Mouse (Mus musculus) limb, embryonic 11.5 days (tissue): ENCODE measurements around the gene Bbs12. TPM values are rescaled to one million over a fixed set of nuclear protein-coding genes. Genes with fewer than 3 reads are reported as not detected.

Experiments
- ATAC-seq: fragments of 200-750 bp; cut with Nextera tagmentation; 2 replicates; pipeline ENCODE4 v1.8.0; 2017; ENCODE audit warnings: low read depth; ENCODE audit not compliant: insufficient number of reproducible peaks, low FRiP score, low TSS enrichment
- DNase-seq: peaks from one replicate; pipeline ENCODE4 v3.0.0-alpha.2; 2015; ENCODE audit warnings: low spot score
- H3K27ac ChIP-seq: fragments of 300-500 bp; sonication (generic); replicated peaks from 2 replicates; pipeline ENCODE4 v1.5.1; 2014; ENCODE audit warnings: low read depth, mild to moderate bottlenecking, low read length
- H3K27me3 ChIP-seq: fragments of 300-500 bp; sonication (generic); 2 replicates; pipeline ENCODE4 v1.6.1; 2014; ENCODE audit warnings: mild to moderate bottlenecking, low read length, mixed read lengths; ENCODE audit not compliant: control insufficient read depth, insufficient read depth
- H3K36me3 ChIP-seq: fragments of 300-500 bp; sonication (generic); 2 replicates; pipeline ENCODE4 v1.6.1; 2014; ENCODE audit warnings: mild to moderate bottlenecking, low read length, moderate library complexity, mixed read lengths; ENCODE audit not compliant: control insufficient read depth, insufficient read depth
- H3K4me1 ChIP-seq: fragments of 300-500 bp; sonication (generic); 2 replicates; pipeline ENCODE4 v1.6.1; 2014; ENCODE audit warnings: low read length, mixed read lengths; ENCODE audit not compliant: control insufficient read depth, insufficient read depth
- H3K4me2 ChIP-seq: fragments of 300-500 bp; sonication (generic); 2 replicates; pipeline ENCODE4 v1.6.1; 2014; ENCODE audit warnings: low read depth, mild to moderate bottlenecking, moderate library complexity; ENCODE audit not compliant: severe bottlenecking
- H3K4me3 ChIP-seq: fragments of 300-500 bp; sonication (generic); 2 replicates; pipeline ENCODE4 v1.5.1; 2014; ENCODE audit warnings: low read depth, low read length
- H3K9ac ChIP-seq: fragments of 300-500 bp; sonication (generic); 2 replicates; pipeline ENCODE4 v1.6.1; 2014; ENCODE audit warnings: mild to moderate bottlenecking, low read length
- H3K9me3 ChIP-seq: fragments of 300-500 bp; sonication (generic); 2 replicates; pipeline ENCODE4 v1.6.1; 2016; ENCODE audit warnings: low read length; ENCODE audit not compliant: control insufficient read depth
- WGBS: fragments of 180-500 bp; shearing (Covaris S2); extraction: QIAGEN DNeasy Blood & Tissue Kit; methylation state at CpG from one replicate; pipeline ENCODE4 v1.1.7; 2014; 5-methylcytosine and 5-hydroxymethylcytosine counted together
- polyA plus RNA-seq: library from polyadenylated mRNA; unstranded; fragments of >200 nt; fragmentation: Nextera tagmentation; extraction: Ambion mirVana; gene quantifications from 2 replicates; pipeline ENCODE4 v1.2.1, GENCODE M21; 2014

Bbs12 gene
- polyA plus RNA-seq, 1 experiment from 2014 or later, result 11.8 TPM

DNA sequence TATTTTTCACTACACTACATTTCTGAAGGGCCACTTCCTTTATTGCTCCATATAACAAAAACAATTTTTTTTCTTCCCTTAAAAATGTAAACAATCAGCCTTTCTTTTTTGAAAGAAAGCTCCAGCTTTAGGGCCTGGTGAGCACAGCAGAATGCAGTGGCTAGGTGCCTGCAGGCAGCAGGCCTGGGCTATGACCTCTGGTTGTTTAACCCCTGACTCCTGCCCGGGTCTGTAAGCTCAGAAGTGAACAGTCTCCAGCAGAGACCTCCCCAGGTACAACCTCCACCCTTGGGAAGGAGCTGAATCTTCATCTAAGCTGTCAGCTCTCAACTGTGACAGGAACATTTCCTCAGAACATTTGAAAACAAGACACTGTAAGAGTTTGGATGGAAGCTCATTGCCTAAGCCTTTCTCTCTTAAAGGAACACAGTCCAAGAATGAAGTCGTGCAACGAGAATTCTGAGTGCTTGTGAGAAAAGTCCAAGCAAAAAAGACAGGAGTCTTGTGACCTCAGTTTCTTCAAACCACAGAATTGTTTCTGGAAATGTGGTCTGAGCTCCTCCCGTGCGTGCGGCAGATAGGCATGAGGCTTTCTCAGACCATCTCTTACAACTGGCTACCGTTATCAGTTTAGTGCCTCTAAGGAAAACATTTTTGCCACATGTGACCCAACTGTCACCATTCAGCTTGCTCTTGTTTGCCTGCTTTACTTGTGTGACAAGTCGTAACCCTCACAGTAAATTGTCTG, 8.8 kb upstream of the Bbs12 start:
- ATAC-seq (no peak), DNase-seq (no peak)
- Histone ChIP-seq H3K4me2 (no peak overlapping the region), H3K36me3 (no peaks in the 10 kb centered on the region), H3K9ac (no peak overlapping the region), H3K27ac (no peak overlapping the region), H3K27me3 (no peaks in the 10 kb centered on the region), H3K4me3 (no peak overlapping the region), H3K9me3 (peaks cover 2% of the 10 kb centered on the region; the same call in 1 of the 2 replicates), H3K4me1 (no peaks in the 10 kb centered on the region)
- 79% methylated on average over 8 of the region's 8 CpGs for WGBS

DNA sequence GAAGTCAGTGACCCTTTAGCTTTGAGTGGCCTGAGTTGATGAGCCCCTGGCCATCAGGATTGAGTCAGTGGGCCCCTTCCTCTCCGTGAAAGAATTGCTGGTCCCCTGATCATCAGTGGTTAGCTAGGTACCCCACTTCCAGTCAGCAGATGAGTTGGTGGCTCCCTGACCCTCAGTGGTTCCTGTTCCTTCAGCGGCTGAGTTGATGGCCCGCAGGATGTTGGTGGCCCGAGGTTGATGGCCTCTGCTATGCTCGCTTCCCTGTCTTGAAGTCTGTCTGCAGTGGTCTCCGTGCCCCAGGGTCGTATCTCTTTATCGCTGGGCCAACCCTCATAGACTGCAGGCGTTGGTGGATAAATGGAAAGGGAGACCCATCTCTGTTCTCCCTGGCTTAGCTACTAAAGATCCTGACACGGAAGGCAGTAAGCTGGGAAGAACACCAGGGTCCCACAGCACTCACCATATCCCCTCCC, 421 bp upstream of the Bbs12 start:
- H3K9me3 ChIP-seq, result no peaks in the 10 kb centered on the region
- H3K27me3 ChIP-seq, result no peaks in the 10 kb centered on the region
- peak overlapping the region; percentile 61 for H3K4me2 ChIP-seq
- H3K4me1 ChIP-seq, result peaks cover 3% of the 10 kb centered on the region; the same call in 1 of the 2 replicates
- WGBS, result 3% methylated on average over 10 of the region's 10 CpGs
- ATAC-seq (no peak), DNase-seq (no peak)
- no peaks in the 10 kb centered on the region for H3K36me3 ChIP-seq
- peak overlapping the region; percentile 78 for H3K4me3 ChIP-seq
- H3K9ac ChIP-seq, result peak overlapping the region; percentile 61
- no peak overlapping the region for H3K27ac ChIP-seq

DNA sequence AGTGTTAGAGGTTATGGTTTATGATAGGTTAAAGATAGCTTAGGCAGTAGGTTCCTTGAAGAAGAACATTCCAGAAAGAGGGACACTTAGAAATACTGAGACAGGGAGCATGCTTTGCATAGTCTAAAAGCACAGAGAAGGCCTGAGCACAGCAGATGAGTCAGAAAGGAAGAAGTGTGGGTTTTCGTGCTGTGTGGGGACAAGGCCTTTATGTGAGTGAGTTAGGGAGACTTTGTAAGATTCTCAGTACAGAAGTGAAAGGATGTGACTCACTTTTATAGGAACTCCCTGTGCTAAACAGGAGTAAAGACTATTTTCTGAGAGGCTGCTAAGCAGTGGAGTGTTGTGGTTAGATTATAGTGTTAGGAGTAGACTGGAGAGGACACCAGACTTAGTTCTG, 1.0 kb downstream of the Bbs12 start:
- no peak overlapping the region for H3K9ac ChIP-seq
- no peak for ATAC-seq

DNA sequence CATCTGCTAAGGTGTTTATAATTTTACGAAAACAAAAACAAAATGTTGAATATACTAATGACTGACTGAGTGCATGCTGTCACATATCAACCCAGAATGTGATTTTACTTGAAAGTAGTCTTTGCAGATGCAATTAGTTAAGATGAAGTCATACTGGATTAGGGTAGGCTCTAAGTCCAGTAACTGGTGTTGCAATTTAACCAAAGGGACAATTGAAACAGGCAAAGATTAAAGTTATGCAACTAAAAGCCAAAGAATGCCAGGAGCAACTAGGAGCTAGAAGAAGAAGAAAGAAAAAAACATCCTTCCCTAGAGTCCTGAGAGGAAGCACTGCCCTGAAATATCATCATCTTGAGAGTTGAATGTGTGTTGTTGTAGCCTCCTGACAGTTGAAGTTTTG, 3.9 kb downstream of the Bbs12 start:
- Histone ChIP-seq H3K27ac (no peak overlapping the region), H3K4me1 (peaks cover 3% of the 10 kb centered on the region; the same call in 1 of the 2 replicates), H3K36me3 (no peaks in the 10 kb centered on the region), H3K4me3 (no peak overlapping the region), H3K9me3 (no peaks in the 10 kb centered on the region), H3K9ac (no peak overlapping the region), H3K4me2 (no peak overlapping the region), H3K27me3 (no peaks in the 10 kb centered on the region)
- no peak for DNase-seq
- 93% methylated on average over 1 of the region's 1 CpGs for WGBS
- no peak for ATAC-seq

More for the DNA sequence above, 1.0 kb downstream of the Bbs12 start:
- H3K9me3 ChIP-seq, result no peaks in the 10 kb centered on the region
- no peaks in the 10 kb centered on the region for H3K36me3 ChIP-seq
- peak overlapping the region; percentile 78; the same call in 1 of the 2 replicates for H3K4me3 ChIP-seq
- H3K4me2 ChIP-seq, result peak overlapping the region; percentile 61
- no peak for DNase-seq
- WGBS, result 56% methylated on average over 1 of the region's 1 CpGs
- H3K27ac ChIP-seq, result no peak overlapping the region
- H3K4me1 ChIP-seq, result peaks cover 3% of the 10 kb centered on the region; the same call in 1 of the 2 replicates
- H3K27me3 ChIP-seq, result no peaks in the 10 kb centered on the region

GRCm38 (mm10) chr3:37324310-37324709, 12.0 kb downstream of the Bbs12 start:
- Histone ChIP-seq H3K9ac (no peak overlapping the region), H3K27ac (no peak overlapping the region), H3K4me1 (no peaks in the 10 kb centered on the region), H3K4me3 (no peak overlapping the region), H3K27me3 (no peaks in the 10 kb centered on the region), H3K4me2 (no peak overlapping the region), H3K9me3 (no peaks in the 10 kb centered on the region), H3K36me3 (no peaks in the 10 kb centered on the region)
- 43% methylated on average over 3 of the region's 3 CpGs for WGBS
- no peak for DNase-seq
- no peak for ATAC-seq

DNA sequence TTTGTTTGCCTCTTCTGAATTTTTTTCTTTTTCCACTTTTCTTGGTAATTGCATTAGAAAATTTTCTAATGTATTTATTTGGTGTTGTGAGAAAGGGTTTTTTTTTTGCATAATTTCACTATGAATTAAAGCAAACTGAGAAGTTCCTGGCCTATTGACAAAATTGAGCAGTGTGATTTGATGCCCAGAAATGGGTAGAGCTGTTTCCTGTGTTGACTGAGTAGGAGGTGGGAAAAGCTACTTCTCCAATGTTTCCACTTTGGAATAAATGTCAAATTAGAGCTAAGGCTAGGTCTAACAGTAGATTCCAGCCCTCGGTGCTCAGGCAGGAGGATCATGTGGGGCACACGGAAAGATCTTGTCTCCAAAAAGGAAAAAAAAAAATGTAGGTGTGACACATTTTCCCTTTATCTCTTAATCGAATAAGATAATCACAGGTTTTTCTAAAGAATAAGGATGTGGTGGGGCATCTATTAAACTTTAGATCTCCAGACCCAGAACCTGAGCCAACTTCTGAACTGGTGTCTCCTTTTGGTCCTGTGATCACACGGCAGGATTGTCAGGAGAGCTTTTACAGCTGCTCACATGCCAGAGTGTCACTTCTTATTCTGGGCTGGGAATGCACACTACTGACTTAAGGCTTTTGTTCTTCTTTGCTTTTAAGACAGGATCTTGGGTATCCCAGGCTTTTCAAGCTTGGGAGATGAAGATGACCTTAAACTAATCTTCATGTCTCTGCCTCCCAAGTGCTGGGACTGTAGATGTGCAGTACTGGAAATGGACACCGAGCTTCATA, 13.2 kb downstream of the Bbs12 start:
- Histone ChIP-seq H3K36me3 (no peaks in the 10 kb centered on the region), H3K9ac (no peak overlapping the region), H3K4me2 (no peak overlapping the region), H3K27me3 (no peaks in the 10 kb centered on the region), H3K9me3 (no peaks in the 10 kb centered on the region), H3K4me3 (no peak overlapping the region), H3K27ac (no peak overlapping the region), H3K4me1 (no peaks in the 10 kb centered on the region)
- no peak for DNase-seq
- ATAC-seq, result no peak
- WGBS, result 86% methylated on average over 5 of the region's 5 CpGs

GRCm38 (mm10) chr3:37326627-37327026, 14.3 kb downstream of the Bbs12 start:
- DNase-seq (no peak), ATAC-seq (no peak)
- no peak overlapping the region for H3K27ac ChIP-seq
- 88% methylated on average over 3 of the region's 3 CpGs for WGBS
- H3K36me3 ChIP-seq, result no peaks in the 10 kb centered on the region
- H3K9me3 ChIP-seq, result no peaks in the 10 kb centered on the region
- no peaks in the 10 kb centered on the region for H3K4me1 ChIP-seq
- no peak overlapping the region for H3K4me2 ChIP-seq
- H3K27me3 ChIP-seq, result no peaks in the 10 kb centered on the region
- no peak overlapping the region for H3K9ac ChIP-seq
- H3K4me3 ChIP-seq, result no peak overlapping the region

GRCm38 (mm10) chr3:37328489-37328888, 16.1 kb downstream of the Bbs12 start:
- Histone ChIP-seq H3K4me1 (no peaks in the 10 kb centered on the region), H3K27me3 (no peaks in the 10 kb centered on the region), H3K36me3 (no peaks in the 10 kb centered on the region), H3K9ac (no peak overlapping the region), H3K9me3 (no peaks in the 10 kb centered on the region), H3K27ac (no peak overlapping the region), H3K4me2 (no peak overlapping the region), H3K4me3 (no peak overlapping the region)
- ATAC-seq (no peak), DNase-seq (no peak)
- 75% methylated on average over 2 of the region's 2 CpGs for WGBS
